Mouse (Mus musculus) hindbrain, embryonic 16.5 days (tissue): Measurements from ENCODE around the gene Rps23. TPM values are rescaled to one million over a fixed set of nuclear protein-coding genes. Genes with fewer than 3 reads are reported as not detected.
A peak's percentile ranks its signal among the peaks of the same experiment; 100 is the strongest.

ENCODE experiments used
- ATAC-seq: fragments of 200-750 bp; cut with Nextera tagmentation; 2 replicates; pipeline ENCODE4 v1.8.0; 2017; ENCODE audit warnings: moderate TSS enrichment, moderate library complexity
- H3K27ac ChIP-seq: fragments of 300-500 bp; sonication (generic); 2 replicates; pipeline ENCODE4 v1.5.1; 2014; ENCODE audit warnings: low read depth, mild to moderate bottlenecking, control low read depth, low read length, moderate library complexity
- H3K27me3 ChIP-seq: fragments of 300-500 bp; sonication (generic); replicated peaks from 2 replicates; pipeline ENCODE4 v1.6.1; 2014; ENCODE audit warnings: low read length; ENCODE audit not compliant: control insufficient read depth, insufficient read depth
- H3K36me3 ChIP-seq: fragments of 300-500 bp; sonication (generic); 2 replicates; pipeline ENCODE4 v1.6.1; 2014; ENCODE audit warnings: mild to moderate bottlenecking, low read length, moderate library complexity, mixed read lengths; ENCODE audit not compliant: control insufficient read depth, insufficient read depth
- H3K4me1 ChIP-seq: fragments of 300-500 bp; sonication (generic); 2 replicates; pipeline ENCODE4 v1.6.1; 2014; ENCODE audit warnings: low read depth, low read length; ENCODE audit not compliant: control insufficient read depth, insufficient read depth
- H3K4me2 ChIP-seq: fragments of 300-500 bp; sonication (generic); 2 replicates; pipeline ENCODE4 v1.6.1; 2014; ENCODE audit warnings: mild to moderate bottlenecking, low read length, control low read depth, moderate library complexity
- H3K4me3 ChIP-seq: fragments of 300-500 bp; sonication (generic); 2 replicates; pipeline ENCODE4 v1.5.1; 2014; ENCODE audit warnings: mild to moderate bottlenecking, low read length, control low read depth, moderate library complexity
- H3K9ac ChIP-seq: fragments of 300-500 bp; sonication (generic); 2 replicates; pipeline ENCODE4 v1.6.1; 2014; ENCODE audit warnings: low read depth, mild to moderate bottlenecking, control low read depth, low read length, moderate library complexity
- H3K9me3 ChIP-seq: fragments of 300-500 bp; sonication (generic); 2 replicates; pipeline ENCODE4 v1.6.1; 2014; ENCODE audit warnings: mild to moderate bottlenecking, low read length, moderate library complexity; ENCODE audit not compliant: control insufficient read depth
- WGBS: fragments of 180-500 bp; shearing (Covaris S2); extraction: QIAGEN DNeasy Blood & Tissue Kit; methylation state at CpG from one replicate; pipeline ENCODE4 v1.1.7; 2014; 5-methylcytosine and 5-hydroxymethylcytosine counted together
- polyA plus RNA-seq: library from polyadenylated mRNA; unstranded; fragments of >200 nt; fragmentation: Nextera tagmentation; extraction: Ambion mirVana; gene quantifications from 2 replicates; pipeline ENCODE4 v1.2.1, GENCODE M21; 2015

Gene Rps23
- polyA plus RNA-seq, 1 experiment from 2014 or later, result 85.6 TPM

- no peak overlapping the region for H3K27ac ChIP-seq
- WGBS, result 66% methylated on average over 10 of the region's 10 CpGs
- no peak for ATAC-seq
- no peaks in the 10 kb centered on the region for H3K4me1 ChIP-seq
- H3K27me3 ChIP-seq, result no peaks in the 10 kb centered on the region
- no peak overlapping the region for H3K4me2 ChIP-seq
- no peaks in the 10 kb centered on the region for H3K36me3 ChIP-seq
- no peaks in the 10 kb centered on the region for H3K9me3 ChIP-seq
- H3K9ac ChIP-seq, result no peak overlapping the region
- no peak overlapping the region for H3K4me3 ChIP-seq
Measured at GRCm38 (mm10) chr13:90962836-90963760, 40.3 kb downstream of the Rps23 start.

GRCm38 (mm10) chr13:90964511-90964910, 41.8 kb downstream of the Rps23 start:
- Histone ChIP-seq H3K4me1 (no peaks in the 10 kb centered on the region), H3K4me3 (no peak overlapping the region), H3K4me2 (no peak overlapping the region), H3K9me3 (no peaks in the 10 kb centered on the region), H3K9ac (no peak overlapping the region), H3K27me3 (no peaks in the 10 kb centered on the region), H3K27ac (no peak overlapping the region), H3K36me3 (no peaks in the 10 kb centered on the region)
- 72% methylated on average over 4 of the region's 4 CpGs for WGBS
- no peak for ATAC-seq

DNA sequence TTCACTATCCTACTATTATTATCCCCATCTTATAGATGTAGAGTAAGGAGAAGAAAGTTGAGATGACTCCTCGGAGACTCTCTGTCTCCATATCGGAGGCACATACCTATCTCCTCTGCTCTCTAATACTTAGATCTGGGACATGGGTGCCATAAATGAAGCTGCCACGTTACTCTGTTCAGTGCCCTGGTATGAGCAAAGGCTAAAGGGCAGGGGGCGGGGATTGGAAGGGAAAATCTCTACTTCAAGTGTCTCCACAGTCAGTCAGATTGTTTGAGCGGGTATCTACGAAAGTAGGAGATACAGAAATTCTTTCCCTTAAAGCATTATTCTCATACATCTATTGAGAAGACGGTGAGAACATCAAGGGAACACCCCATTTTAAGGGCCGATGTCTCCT, 43.2 kb downstream of the Rps23 start:
- WGBS, result 87% methylated on average over 8 of the region's 8 CpGs
- Histone ChIP-seq H3K4me2 (no peak overlapping the region), H3K27me3 (no peaks in the 10 kb centered on the region), H3K9ac (no peak overlapping the region), H3K36me3 (no peaks in the 10 kb centered on the region), H3K4me1 (no peaks in the 10 kb centered on the region), H3K27ac (no peak overlapping the region), H3K9me3 (no peaks in the 10 kb centered on the region), H3K4me3 (no peak overlapping the region)
- no peak for ATAC-seq

- 6% methylated on average over 4 of the region's 4 CpGs for whole genome bisulfite sequencing
- no peak overlapping the region for H3K9ac ChIP-seq
- H3K4me3 ChIP-seq, result no peak overlapping the region
- no peaks in the 10 kb centered on the region for H3K36me3 ChIP-seq
- H3K27ac ChIP-seq, result no peak overlapping the region
- H3K4me1 ChIP-seq, result no peaks in the 10 kb centered on the region
- H3K4me2 ChIP-seq, result no peak overlapping the region
- no peaks in the 10 kb centered on the region for H3K9me3 ChIP-seq
- peak; percentile 94 for ATAC-seq
- H3K27me3 ChIP-seq, result no peaks in the 10 kb centered on the region
Measured at GRCm38 (mm10) chr13:90967422-90967821, 44.7 kb downstream of the Rps23 start.

- H3K4me1 ChIP-seq, result peaks cover 3% of the 10 kb centered on the region; the same call in 1 of the 2 replicates
- H3K9me3 ChIP-seq, result no peaks in the 10 kb centered on the region
- no peaks in the 10 kb centered on the region for H3K36me3 ChIP-seq
- H3K4me2 ChIP-seq, result no peak overlapping the region
- H3K27ac ChIP-seq, result no peak overlapping the region
- no peak overlapping the region for H3K9ac ChIP-seq
- ATAC-seq, result no peak
- no peak overlapping the region for H3K4me3 ChIP-seq
- WGBS, result 78% methylated on average over 4 of the region's 4 CpGs
- H3K27me3 ChIP-seq, result no peaks in the 10 kb centered on the region
Measured at GRCm38 (mm10) chr13:90968940-90969339, 46.2 kb downstream of the Rps23 start.

DNA sequence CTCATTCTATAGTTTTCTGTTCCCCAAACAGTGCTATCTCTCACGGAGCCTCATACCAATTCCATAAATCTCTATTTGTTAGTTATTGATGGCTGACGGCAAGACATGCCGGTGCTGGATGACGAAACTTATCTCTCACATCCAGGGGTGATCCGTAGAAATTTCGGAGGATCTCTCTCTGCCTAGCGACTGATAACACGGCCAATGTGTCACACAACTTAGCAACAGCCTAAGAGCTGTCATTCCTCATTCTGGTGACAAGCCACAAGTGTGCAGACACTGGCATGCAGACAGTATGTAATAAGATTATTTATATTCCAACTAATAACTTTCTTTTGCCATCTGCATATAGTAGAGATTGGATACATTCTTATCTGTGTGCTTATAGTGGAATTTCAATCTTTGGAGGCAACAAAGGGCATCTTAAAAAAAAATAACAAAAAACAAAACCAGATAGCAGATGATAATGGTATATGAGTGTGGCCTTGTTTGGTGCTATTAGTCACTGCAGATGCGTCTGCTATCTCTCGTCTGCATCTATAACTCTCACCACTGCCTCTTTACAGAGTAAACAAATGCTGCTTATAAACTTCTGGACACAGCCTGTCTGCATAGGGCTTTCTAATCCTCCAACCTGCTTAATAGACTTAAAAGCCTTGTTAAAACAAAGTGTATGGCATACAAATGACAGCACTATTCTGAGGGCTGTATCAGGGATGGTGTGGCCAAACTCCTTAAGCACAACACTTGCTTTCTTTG, 47.7 kb downstream of the Rps23 start:
- 86% methylated on average over 10 of the region's 10 CpGs for WGBS
- no peaks in the 10 kb centered on the region for H3K9me3 ChIP-seq
- no peaks in the 10 kb centered on the region for H3K27me3 ChIP-seq
- no peak overlapping the region for H3K4me2 ChIP-seq
- H3K27ac ChIP-seq, result no peak overlapping the region
- no peak for ATAC-seq
- no peak overlapping the region for H3K9ac ChIP-seq
- peaks cover 3% of the 10 kb centered on the region; the same call in 1 of the 2 replicates for H3K4me1 ChIP-seq
- H3K4me3 ChIP-seq, result no peak overlapping the region
- H3K36me3 ChIP-seq, result no peaks in the 10 kb centered on the region

GRCm38 (mm10) chr13:90973409-90973808, 50.7 kb downstream of the Rps23 start:
- Histone ChIP-seq H3K36me3 (no peaks in the 10 kb centered on the region), H3K27me3 (no peaks in the 10 kb centered on the region), H3K9ac (no peak overlapping the region), H3K27ac (peak overlapping the region; percentile 6; the same call in 1 of the 2 replicates), H3K4me3 (no peak overlapping the region), H3K9me3 (no peaks in the 10 kb centered on the region), H3K4me2 (no peak overlapping the region), H3K4me1 (peaks cover 3% of the 10 kb centered on the region; the same call in 1 of the 2 replicates)
- peak; percentile 54; the same call in 1 of the 2 replicates for ATAC-seq
- WGBS, result 35% methylated on average over 7 of the region's 7 CpGs
